Mouse (Mus musculus): ENCODE data around the gene Txnrd2. TPM values are rescaled to one million over a fixed set of nuclear protein-coding genes. Genes with fewer than 3 reads are reported as not detected.

The Txnrd2 gene
- polyA plus RNA-seq, 1 experiment, result 7.1 TPM

- Histone ChIP-seq H3K9me3 (replicated peaks; ENCODE audit: control insufficient read depth, insufficient read depth, low read length, poor library complexity, severe bottlenecking) (no peaks in the 10 kb centered on the region), H3K27ac (ENCODE audit: insufficient read depth, low read length) (no peak overlapping the region), H3K9ac (ENCODE audit: low read depth, poor library complexity, severe bottlenecking) (no peak overlapping the region), H3K36me3 (ENCODE audit: control insufficient read depth, insufficient read depth, low read length, poor library complexity, severe bottlenecking) (no peaks in the 10 kb centered on the region), H3K4me3 (ENCODE audit: low read depth, low read length) (no peak overlapping the region), H3K4me1 (ENCODE audit: control insufficient read depth, insufficient read depth, low read length) (peaks cover 20% of the 10 kb centered on the region), H3K27me3 (ENCODE audit: control insufficient read depth, insufficient read depth, low read length, poor library complexity, severe bottlenecking) (no peaks in the 10 kb centered on the region)
- TF ChIP-seq EP300 (IDR thresholded peaks at IDR 0.05; ENCODE audit: insufficient read depth, low read depth, low read length), result no peak
- no peak for TF ChIP-seq CTCF (IDR thresholded peaks at IDR 0.05; ENCODE audit: low read depth, low read length)
- TF ChIP-seq POLR2A (IDR thresholded peaks at IDR 0.05; ENCODE audit: insufficient read depth, low read length), result no peak
These were observed 39.7 kb upstream of the Txnrd2 start for GRCm38 (mm10) chr16:18386451-18386850.

GRCm38 (mm10) chr16:18386972-18387371 lies 39.2 kb upstream of the Txnrd2 start:
- H3K27me3 ChIP-seq (ENCODE audit: control insufficient read depth, insufficient read depth, low read length, poor library complexity, severe bottlenecking), result no peaks in the 10 kb centered on the region
- peaks cover 19% of the 10 kb centered on the region for H3K4me1 ChIP-seq (ENCODE audit: control insufficient read depth, insufficient read depth, low read length)
- no peak overlapping the region for H3K9ac ChIP-seq (ENCODE audit: low read depth, poor library complexity, severe bottlenecking)
- TF ChIP-seq POLR2A (IDR thresholded peaks at IDR 0.05; ENCODE audit: insufficient read depth, low read length) (no peak), EP300 (IDR thresholded peaks at IDR 0.05; ENCODE audit: insufficient read depth, low read depth, low read length) (peak; percentile 93), CTCF (IDR thresholded peaks at IDR 0.05; ENCODE audit: low read depth, low read length) (no peak)
- H3K4me3 ChIP-seq (ENCODE audit: low read depth, low read length), result no peak overlapping the region
- H3K36me3 ChIP-seq (ENCODE audit: control insufficient read depth, insufficient read depth, low read length, poor library complexity, severe bottlenecking), result no peaks in the 10 kb centered on the region
- H3K9me3 ChIP-seq (replicated peaks; ENCODE audit: control insufficient read depth, insufficient read depth, low read length, poor library complexity, severe bottlenecking), result no peaks in the 10 kb centered on the region
- H3K27ac ChIP-seq (ENCODE audit: insufficient read depth, low read length), result no peak overlapping the region

- H3K36me3 ChIP-seq (ENCODE audit: control insufficient read depth, insufficient read depth, low read length, poor library complexity, severe bottlenecking), result no peaks in the 10 kb centered on the region
- H3K9me3 ChIP-seq (replicated peaks; ENCODE audit: control insufficient read depth, insufficient read depth, low read length, poor library complexity, severe bottlenecking), result no peaks in the 10 kb centered on the region
- H3K9ac ChIP-seq (ENCODE audit: low read depth, poor library complexity, severe bottlenecking), result no peak overlapping the region
- no peak overlapping the region for H3K4me3 ChIP-seq (ENCODE audit: low read depth, low read length)
- peaks cover 19% of the 10 kb centered on the region for H3K4me1 ChIP-seq (ENCODE audit: control insufficient read depth, insufficient read depth, low read length)
- H3K27ac ChIP-seq (ENCODE audit: insufficient read depth, low read length), result no peak overlapping the region
- TF ChIP-seq EP300 (IDR thresholded peaks at IDR 0.05; ENCODE audit: insufficient read depth, low read depth, low read length) (no peak), CTCF (IDR thresholded peaks at IDR 0.05; ENCODE audit: low read depth, low read length) (no peak)
- no peaks in the 10 kb centered on the region for H3K27me3 ChIP-seq (ENCODE audit: control insufficient read depth, insufficient read depth, low read length, poor library complexity, severe bottlenecking)
These were observed 38.2 kb upstream of the Txnrd2 start for GRCm38 (mm10) chr16:18387704-18388582.

GRCm38 (mm10) chr16:18388583-18389435 lies 37.4 kb upstream of the Txnrd2 start:
- Histone ChIP-seq H3K9ac (ENCODE audit: low read depth, poor library complexity, severe bottlenecking) (no peak overlapping the region), H3K4me3 (ENCODE audit: low read depth, low read length) (no peak overlapping the region), H3K27me3 (ENCODE audit: control insufficient read depth, insufficient read depth, low read length, poor library complexity, severe bottlenecking) (no peaks in the 10 kb centered on the region), H3K36me3 (ENCODE audit: control insufficient read depth, insufficient read depth, low read length, poor library complexity, severe bottlenecking) (no peaks in the 10 kb centered on the region), H3K4me1 (ENCODE audit: control insufficient read depth, insufficient read depth, low read length) (peaks cover 21% of the 10 kb centered on the region), H3K9me3 (replicated peaks; ENCODE audit: control insufficient read depth, insufficient read depth, low read length, poor library complexity, severe bottlenecking) (no peaks in the 10 kb centered on the region), H3K27ac (ENCODE audit: insufficient read depth, low read length) (no peak overlapping the region)
- TF ChIP-seq POLR2A (IDR thresholded peaks at IDR 0.05; ENCODE audit: insufficient read depth, low read length), result no peak
- no peak for TF ChIP-seq CTCF (IDR thresholded peaks at IDR 0.05; ENCODE audit: low read depth, low read length)
- TF ChIP-seq EP300 (IDR thresholded peaks at IDR 0.05; ENCODE audit: insufficient read depth, low read depth, low read length), result no peak

GRCm38 (mm10) chr16:18390399-18390798 lies 35.8 kb upstream of the Txnrd2 start:
- H3K9me3 ChIP-seq (replicated peaks; ENCODE audit: control insufficient read depth, insufficient read depth, low read length, poor library complexity, severe bottlenecking), result no peaks in the 10 kb centered on the region
- no peak overlapping the region for H3K4me3 ChIP-seq (ENCODE audit: low read depth, low read length)
- peaks cover 19% of the 10 kb centered on the region for H3K4me1 ChIP-seq (ENCODE audit: control insufficient read depth, insufficient read depth, low read length)
- TF ChIP-seq CTCF (IDR thresholded peaks at IDR 0.05; ENCODE audit: low read depth, low read length), result no peak
- H3K27ac ChIP-seq (ENCODE audit: insufficient read depth, low read length), result no peak overlapping the region
- no peaks in the 10 kb centered on the region for H3K36me3 ChIP-seq (ENCODE audit: control insufficient read depth, insufficient read depth, low read length, poor library complexity, severe bottlenecking)
- H3K27me3 ChIP-seq (ENCODE audit: control insufficient read depth, insufficient read depth, low read length, poor library complexity, severe bottlenecking), result no peaks in the 10 kb centered on the region
- no peak overlapping the region for H3K9ac ChIP-seq (ENCODE audit: low read depth, poor library complexity, severe bottlenecking)

- TF ChIP-seq EP300 (IDR thresholded peaks at IDR 0.05; ENCODE audit: insufficient read depth, low read depth, low read length), result no peak
- TF ChIP-seq CTCF (IDR thresholded peaks at IDR 0.05; ENCODE audit: low read depth, low read length), result no peak
- TF ChIP-seq POLR2A (IDR thresholded peaks at IDR 0.05; ENCODE audit: insufficient read depth, low read length), result no peak
- H3K4me1 ChIP-seq (ENCODE audit: control insufficient read depth, insufficient read depth, low read length), result peaks cover 21% of the 10 kb centered on the region
- no peaks in the 10 kb centered on the region for H3K27me3 ChIP-seq (ENCODE audit: control insufficient read depth, insufficient read depth, low read length, poor library complexity, severe bottlenecking)
- H3K36me3 ChIP-seq (ENCODE audit: control insufficient read depth, insufficient read depth, low read length, poor library complexity, severe bottlenecking), result no peaks in the 10 kb centered on the region
- H3K9ac ChIP-seq (ENCODE audit: low read depth, poor library complexity, severe bottlenecking), result no peak overlapping the region
- H3K27ac ChIP-seq (ENCODE audit: insufficient read depth, low read length), result no peak overlapping the region
- H3K4me3 ChIP-seq (ENCODE audit: low read depth, low read length), result no peak overlapping the region
- H3K9me3 ChIP-seq (replicated peaks; ENCODE audit: control insufficient read depth, insufficient read depth, low read length, poor library complexity, severe bottlenecking), result no peaks in the 10 kb centered on the region
These were observed 35.1 kb upstream of the Txnrd2 start for GRCm38 (mm10) chr16:18391127-18391526.
